Mouse (Mus musculus) cortical plate, adult 2 months (tissue): ENCODE measurements around the gene Acot5.

Source experiments
- CTCF ChIP-seq: fragments of 200-500 bp; IDR thresholded peaks from 2 replicates; pipeline ENCODE4 v1.5.1; 2011; ENCODE audit warnings: mild to moderate bottlenecking, control low read depth, low read length; ENCODE audit not compliant: insufficient read depth; ENCODE audit errors: extremely low read depth
- POLR2A ChIP-seq: fragments of 200-500 bp; IDR thresholded peaks from 2 replicates; pipeline ENCODE4 v1.6.1; 2011; ENCODE audit warnings: mild to moderate bottlenecking, low read length, control low read depth; ENCODE audit not compliant: insufficient read depth; ENCODE audit errors: extremely low read depth

DNA sequence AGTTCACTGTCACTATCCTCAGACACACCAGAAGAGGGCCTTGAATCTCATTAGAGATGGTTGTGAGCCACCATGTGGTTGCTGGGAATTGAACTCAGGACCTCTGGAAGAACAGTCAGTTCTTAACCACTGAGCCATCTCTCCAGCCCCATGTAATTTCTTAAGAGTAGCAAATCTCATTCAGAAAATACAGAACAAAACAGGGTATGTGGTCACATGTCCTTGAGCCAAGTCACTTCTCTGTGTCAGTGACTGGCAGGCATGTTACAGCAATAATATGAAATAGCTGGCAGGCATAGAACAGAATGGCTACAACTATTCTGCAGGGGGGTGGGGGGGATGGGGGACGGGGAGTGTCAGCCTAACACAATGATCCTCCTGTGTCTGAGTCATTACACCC, 30.9 kb downstream of the Acot5 start:
- TF ChIP-seq CTCF (no peak), POLR2A (no peak)
